Mouse (Mus musculus): ENCODE results near the gene Gm10160.

The Gm10160 gene

GRCm38 (mm10) chr7:81855694-81856093 is at the start of gene Gm10160:
Gene Gm10160, minus strand, starts transcription at chr7:81855794.
- no peak for DNase-seq

- no peak for DNase-seq
Observed at GRCm38 (mm10) chr7:81904926-81905325, 49.3 kb upstream of the Gm10160 start.

- DNase-seq: no peak
Observed at GRCm38 (mm10) chr7:81904094-81904493, 48.5 kb upstream of the Gm10160 start.

GRCm38 (mm10) chr7:81899361-81899760 is 43.8 kb upstream of the Gm10160 start:
- no peak for DNase-seq

GRCm38 (mm10) chr7:81885128-81885527 is 29.5 kb upstream of the Gm10160 start:
- DNase-seq: no peak

GRCm38 (mm10) chr7:81881600-81881999 is 26.0 kb upstream of the Gm10160 start:
- DNase-seq: no peak

GRCm38 (mm10) chr7:81880797-81881196 is 25.2 kb upstream of the Gm10160 start:
- peak; percentile 71 to 79 for DNase-seq

- DNase-seq: no peak
Observed at GRCm38 (mm10) chr7:81880286-81880685, 24.7 kb upstream of the Gm10160 start.

- no peak for DNase-seq
Observed at GRCm38 (mm10) chr7:81875372-81875771, 19.8 kb upstream of the Gm10160 start.

- no peak for DNase-seq
Observed at GRCm38 (mm10) chr7:81874636-81875035, 19.0 kb upstream of the Gm10160 start.

- DNase-seq: no peak
Observed at GRCm38 (mm10) chr7:81873807-81874206, 18.2 kb upstream of the Gm10160 start.

GRCm38 (mm10) chr7:81872493-81873013 is 17.0 kb upstream of the Gm10160 start:
- DNase-seq: no peak

- peak; percentile 57 to 58 for DNase-seq
Observed at GRCm38 (mm10) chr7:81868158-81868557, 12.6 kb upstream of the Gm10160 start.

GRCm38 (mm10) chr7:81867231-81867930 is 11.8 kb upstream of the Gm10160 start:
- no peak for DNase-seq

- no peak for DNase-seq
Observed at GRCm38 (mm10) chr7:81865937-81866336, 10.3 kb upstream of the Gm10160 start.

- no peak for DNase-seq
Observed at GRCm38 (mm10) chr7:81864552-81864951, 9.0 kb upstream of the Gm10160 start.

GRCm38 (mm10) chr7:81862587-81863583 is 7.3 kb upstream of the Gm10160 start:
- peak; percentile 79 to 87 for DNase-seq

- no peak for DNase-seq
Observed at GRCm38 (mm10) chr7:81861921-81862320, 6.3 kb upstream of the Gm10160 start.

- no peak for DNase-seq
Observed at GRCm38 (mm10) chr7:81861461-81861860, 5.9 kb upstream of the Gm10160 start.

- DNase-seq: peak; percentile 43 to 68
Observed at GRCm38 (mm10) chr7:81860996-81861395, 5.4 kb upstream of the Gm10160 start.

- peak; percentile 34 to 45 for DNase-seq
Observed at GRCm38 (mm10) chr7:81860071-81860470, 4.5 kb upstream of the Gm10160 start.

GRCm38 (mm10) chr7:81858968-81859721 is 3.6 kb upstream of the Gm10160 start, which contains the start of gene Tm6sf1:
Gene Tm6sf1, plus strand, starts transcription at chr7:81859001.
- peak; percentile 34 to 44 for DNase-seq

GRCm38 (mm10) chr7:81858236-81858635 is 2.6 kb upstream of the Gm10160 start:
- DNase-seq: no peak
